Mouse (Mus musculus) liver, adult (tissue): ENCODE results near the gene Zfp36.

ENCODE experiments used
- GATA4 ChIP-seq: IDR thresholded peaks from 2 replicates; pipeline ENCODE4 v1.6.1; 2014; ENCODE audit warnings: mild to moderate bottlenecking, low read length; ENCODE audit not compliant: insufficient replicate concordance

Zfp36 gene

GRCm38 (mm10) chr7:28359854-28360253 lies 20.2 kb downstream of the Zfp36 start:
- no peak for TF ChIP-seq GATA4

GRCm38 (mm10) chr7:28358431-28358830 lies 21.6 kb downstream of the Zfp36 start:
- TF ChIP-seq GATA4, result no peak

- no peak for TF ChIP-seq GATA4
These were observed 22.1 kb downstream of the Zfp36 start for GRCm38 (mm10) chr7:28357984-28358383.

GRCm38 (mm10) chr7:28356981-28357380 lies 23.1 kb downstream of the Zfp36 start:
- no peak for TF ChIP-seq GATA4

GRCm38 (mm10) chr7:28355221-28355620 lies 24.8 kb downstream of the Zfp36 start:
- no peak for TF ChIP-seq GATA4

GRCm38 (mm10) chr7:28354596-28354995 lies 25.5 kb downstream of the Zfp36 start:
- TF ChIP-seq GATA4, result no peak

GRCm38 (mm10) chr7:28354113-28354581 lies 25.9 kb downstream of the Zfp36 start:
- no peak for TF ChIP-seq GATA4

GRCm38 (mm10) chr7:28353267-28353666 lies 26.8 kb downstream of the Zfp36 start:
- no peak for TF ChIP-seq GATA4

GRCm38 (mm10) chr7:28351676-28352191 lies 28.3 kb downstream of the Zfp36 start:
- TF ChIP-seq GATA4, result no peak

GRCm38 (mm10) chr7:28350155-28350883 lies 29.7 kb downstream of the Zfp36 start, which contains the start of gene Rps16:
Gene Rps16 (plus strand): TSS chr7:28350652.
- TF ChIP-seq GATA4, result no peak; the same call in 1 of the 2 replicates

GRCm38 (mm10) chr7:28348601-28349000 lies 31.5 kb downstream of the Zfp36 start:
- no peak for TF ChIP-seq GATA4

GRCm38 (mm10) chr7:28347746-28348145 lies 32.3 kb downstream of the Zfp36 start:
- TF ChIP-seq GATA4, result peak; percentile 41; the same call in 1 of the 2 replicates

GRCm38 (mm10) chr7:28344637-28345036 lies 35.4 kb downstream of the Zfp36 start:
- TF ChIP-seq GATA4, result no peak

- no peak for TF ChIP-seq GATA4
These were observed 38.7 kb downstream of the Zfp36 start for GRCm38 (mm10) chr7:28341381-28341780.

GRCm38 (mm10) chr7:28339213-28339917 lies 40.7 kb downstream of the Zfp36 start:
- TF ChIP-seq GATA4, result no peak
